Mouse (Mus musculus) midbrain, embryonic 14.5 days (tissue): ENCODE measurements at regions not wholly inside any gene's neighbourhood (a gene's known extent, or its start where the extent isn't known, plus 50 kb on each side); places are given as distances from the start of the nearest gene placed in this dataset.
A peak's percentile ranks its signal among the peaks of the same experiment; 100 is the strongest.

Source experiments
- ATAC-seq: fragments of 200-750 bp; cut with Nextera tagmentation; 2 replicates; pipeline ENCODE4 v1.8.0; 2017; ENCODE audit warnings: moderate number of reproducible peaks, moderate library complexity; ENCODE audit not compliant: low FRiP score, low TSS enrichment
- DNase-seq: peaks from one replicate; pipeline ENCODE4 v3.0.0-alpha.2; 2015
- H3K27ac ChIP-seq: fragments of 300-500 bp; sonication (generic); replicated peaks from 2 replicates; pipeline ENCODE4 v1.5.1; 2014; ENCODE audit warnings: mild to moderate bottlenecking, low read depth, low read length, moderate library complexity
- H3K27me3 ChIP-seq: fragments of 300-500 bp; sonication (generic); 2 replicates; pipeline ENCODE4 v1.6.1; 2014; ENCODE audit warnings: low read length, control low read depth, mixed read lengths; ENCODE audit not compliant: control insufficient read depth, insufficient read depth
- H3K36me3 ChIP-seq: fragments of 300-500 bp; sonication (generic); 2 replicates; pipeline ENCODE4 v1.6.1; 2014; ENCODE audit warnings: low read length, control low read depth; ENCODE audit not compliant: control insufficient read depth, insufficient read depth
- H3K4me1 ChIP-seq: fragments of 300-500 bp; sonication (generic); 2 replicates; pipeline ENCODE4 v1.6.1; 2014; ENCODE audit warnings: mild to moderate bottlenecking, antibody characterized with exemption, low read length, control low read depth; ENCODE audit not compliant: control insufficient read depth, insufficient read depth
- H3K4me2 ChIP-seq: fragments of 300-500 bp; sonication (generic); 2 replicates; pipeline ENCODE4 v1.6.1; 2014; ENCODE audit warnings: mild to moderate bottlenecking, low read length, moderate library complexity
- H3K4me3 ChIP-seq: fragments of 300-500 bp; sonication (generic); replicated peaks from 2 replicates; pipeline ENCODE4 v1.5.1; 2014; ENCODE audit warnings: low read depth, low read length
- H3K9ac ChIP-seq: fragments of 300-500 bp; sonication (generic); replicated peaks from 2 replicates; pipeline ENCODE4 v1.6.1; 2014; ENCODE audit warnings: mild to moderate bottlenecking, low read length, moderate library complexity
- H3K9me3 ChIP-seq: fragments of 300-500 bp; sonication (generic); 2 replicates; pipeline ENCODE4 v1.6.1; 2016; ENCODE audit warnings: low read length, control low read depth, mixed read lengths; ENCODE audit not compliant: control insufficient read depth
- WGBS: fragments of 180-500 bp; shearing (Covaris S2); extraction: QIAGEN DNeasy Blood & Tissue Kit; methylation state at CpG from one replicate; pipeline ENCODE4 v1.1.7; 2014; 5-methylcytosine and 5-hydroxymethylcytosine counted together

DNA sequence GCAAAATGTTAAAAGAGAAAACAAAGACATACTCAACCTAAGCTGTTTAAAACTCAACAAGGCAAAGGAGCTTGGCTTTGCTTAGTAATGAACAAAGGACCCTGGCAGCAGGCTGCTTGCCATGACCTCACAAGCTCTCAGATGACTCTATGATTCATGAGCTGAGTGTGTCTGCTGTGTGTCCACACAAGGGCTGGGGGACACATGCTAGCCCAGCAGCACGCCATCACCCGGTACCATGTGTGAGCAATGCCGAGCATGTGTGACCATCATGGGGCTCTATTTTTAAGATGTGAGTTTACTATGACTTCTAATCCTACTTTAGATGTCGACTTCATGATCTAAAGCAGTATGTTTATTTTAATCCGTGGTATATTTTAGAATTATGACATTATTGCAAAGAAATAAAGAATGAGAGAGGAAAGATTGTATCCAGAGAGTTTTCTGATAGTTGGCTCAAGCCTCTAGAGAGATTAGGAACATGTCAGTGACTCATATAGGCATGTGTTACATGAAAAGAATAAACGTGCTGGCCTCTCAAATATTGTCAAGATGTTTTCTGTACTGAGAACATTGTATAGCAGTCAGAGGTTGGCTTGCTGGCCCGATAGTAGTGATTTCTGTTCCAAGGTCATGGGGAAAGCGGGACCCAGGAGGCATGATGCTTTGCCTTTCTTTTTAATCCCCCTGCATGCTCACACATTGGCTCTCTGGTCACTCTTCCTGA lies 400.1 kb upstream of the Intu start:
- Histone ChIP-seq H3K9me3 (no peaks in the 10 kb centered on the region), H3K27me3 (no peaks in the 10 kb centered on the region)
- WGBS = 89% methylated on average over 8 of the region's 8 CpGs

DNA sequence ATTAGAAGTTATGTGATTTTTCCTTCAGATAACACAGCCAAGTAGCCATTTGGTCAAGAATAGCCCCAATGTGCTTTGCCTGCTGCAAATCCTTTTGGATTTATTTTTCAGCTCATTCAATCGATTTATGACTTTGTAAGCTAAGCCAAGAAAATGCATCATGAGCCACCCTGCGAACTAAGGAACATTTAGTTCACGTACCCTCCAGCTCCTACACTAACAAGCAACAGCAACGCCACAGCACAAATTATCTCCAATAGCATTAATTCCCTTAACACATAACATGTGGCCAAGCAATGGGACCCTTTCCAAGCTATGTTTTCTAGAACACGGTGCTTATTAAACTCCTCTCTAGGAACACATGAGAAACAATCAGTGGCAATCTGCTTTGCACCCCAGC lies 392.4 kb upstream of the Intu start:
- Histone ChIP-seq H3K4me2 (no peak overlapping the region), H3K4me1 (no peaks in the 10 kb centered on the region), H3K27me3 (no peaks in the 10 kb centered on the region), H3K36me3 (no peaks in the 10 kb centered on the region), H3K9ac (no peak overlapping the region), H3K4me3 (no peak overlapping the region), H3K27ac (no peak overlapping the region), H3K9me3 (no peaks in the 10 kb centered on the region)
- DNase-seq (no peak), ATAC-seq (no peak)
- WGBS = 90% methylated on average over 5 of the region's 5 CpGs

More for the DNA sequence above, 400.1 kb upstream of the Intu start:
- H3K9ac ChIP-seq = no peak overlapping the region
- no peaks in the 10 kb centered on the region for H3K36me3 ChIP-seq
- no peak overlapping the region for H3K4me3 ChIP-seq
- DNase-seq (no peak), ATAC-seq (no peak)
- no peak overlapping the region for H3K27ac ChIP-seq
- no peak overlapping the region for H3K4me2 ChIP-seq
- no peaks in the 10 kb centered on the region for H3K4me1 ChIP-seq

DNA sequence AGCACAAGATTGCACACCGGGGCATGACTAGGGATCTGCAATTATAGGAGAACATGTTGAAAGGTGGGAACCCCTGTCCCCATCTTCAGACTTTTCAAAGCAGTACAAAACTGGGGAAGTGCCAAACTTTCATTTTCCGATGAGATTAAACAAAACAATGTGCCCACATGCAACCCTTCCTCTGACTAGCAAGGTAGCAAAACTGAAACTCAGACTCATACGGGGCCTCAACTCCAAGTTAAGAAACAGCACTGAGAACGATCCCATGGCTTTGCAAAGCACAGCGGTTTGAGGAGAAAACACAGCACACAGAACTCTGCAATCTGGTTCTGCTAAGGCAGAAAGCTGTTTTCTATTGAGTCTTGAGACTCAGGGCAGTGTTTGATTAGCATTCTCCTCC lies 388.9 kb upstream of the Intu start:
- Histone ChIP-seq H3K27ac (no peak overlapping the region), H3K9ac (no peak overlapping the region), H3K36me3 (no peaks in the 10 kb centered on the region), H3K9me3 (no peaks in the 10 kb centered on the region), H3K27me3 (no peaks in the 10 kb centered on the region), H3K4me2 (no peak overlapping the region), H3K4me3 (no peak overlapping the region), H3K4me1 (no peaks in the 10 kb centered on the region)
- 86% methylated on average over 5 of the region's 5 CpGs for WGBS
- DNase-seq (no peak), ATAC-seq (no peak)

DNA sequence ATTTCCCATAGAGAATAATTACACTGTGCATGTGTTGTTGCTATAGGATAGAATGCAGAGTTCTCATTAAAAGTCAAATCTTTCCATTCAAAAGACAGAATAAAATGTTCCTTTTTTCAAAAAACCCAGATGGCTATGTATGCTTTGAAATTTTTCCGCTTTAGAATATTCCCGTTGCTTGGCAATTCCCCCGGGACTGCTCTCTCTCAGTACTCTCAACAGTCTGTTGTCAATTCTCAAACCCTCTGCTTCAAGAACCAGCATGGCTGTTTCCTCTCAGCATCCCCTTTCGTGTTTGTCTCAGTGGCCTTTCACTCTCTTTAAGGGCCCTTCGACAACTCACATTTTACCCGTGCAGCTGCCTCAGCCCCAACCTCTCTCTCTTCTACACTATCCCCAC lies 372.5 kb upstream of the Intu start:
- peak; percentile 20 for DNase-seq
- 75% methylated on average over 6 of the region's 6 CpGs for WGBS
- H3K27ac ChIP-seq = no peak overlapping the region

DNA sequence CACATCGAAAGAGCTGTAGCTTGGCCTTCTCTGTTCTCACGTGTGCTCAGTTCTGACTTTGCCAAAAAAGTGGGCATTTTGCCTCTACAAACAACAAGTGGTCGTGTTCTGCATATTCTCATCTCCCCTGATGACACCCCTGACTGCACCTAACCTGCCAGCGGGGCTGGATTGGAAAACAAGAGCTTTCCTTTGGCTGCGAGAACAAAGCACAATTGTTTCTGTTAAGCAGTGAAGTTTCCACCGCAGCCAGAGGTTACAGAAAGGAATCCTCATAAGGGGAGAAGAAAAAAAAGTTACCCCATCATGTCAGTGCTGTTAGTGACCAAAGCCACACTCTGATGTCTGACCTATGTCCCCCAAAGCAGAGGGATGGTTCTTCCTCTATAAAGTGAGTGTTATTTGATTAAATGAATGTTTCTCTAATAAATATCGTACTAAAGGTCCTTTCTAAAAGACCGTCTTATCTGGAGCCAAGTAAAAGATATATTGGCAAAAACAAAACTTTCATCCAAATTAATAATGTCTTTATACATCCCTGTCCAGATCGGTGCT lies 371.4 kb upstream of the Intu start:
- no peak for ATAC-seq
- no peaks in the 10 kb centered on the region for H3K4me1 ChIP-seq
- H3K36me3 ChIP-seq = no peaks in the 10 kb centered on the region
- 58% methylated on average over 9 of the region's 9 CpGs for WGBS
- no peak overlapping the region for H3K4me2 ChIP-seq
- no peak overlapping the region for H3K9ac ChIP-seq
- H3K27ac ChIP-seq = no peak overlapping the region
- no peaks in the 10 kb centered on the region for H3K9me3 ChIP-seq
- no peak overlapping the region for H3K4me3 ChIP-seq
- no peak for DNase-seq
- no peaks in the 10 kb centered on the region for H3K27me3 ChIP-seq

More for the DNA sequence above, 372.5 kb upstream of the Intu start:
- no peaks in the 10 kb centered on the region for H3K9me3 ChIP-seq
- no peaks in the 10 kb centered on the region for H3K4me1 ChIP-seq
- no peaks in the 10 kb centered on the region for H3K27me3 ChIP-seq
- no peak for ATAC-seq
- H3K9ac ChIP-seq = no peak overlapping the region
- H3K4me3 ChIP-seq = no peak overlapping the region
- no peaks in the 10 kb centered on the region for H3K36me3 ChIP-seq
- no peak overlapping the region for H3K4me2 ChIP-seq

DNA sequence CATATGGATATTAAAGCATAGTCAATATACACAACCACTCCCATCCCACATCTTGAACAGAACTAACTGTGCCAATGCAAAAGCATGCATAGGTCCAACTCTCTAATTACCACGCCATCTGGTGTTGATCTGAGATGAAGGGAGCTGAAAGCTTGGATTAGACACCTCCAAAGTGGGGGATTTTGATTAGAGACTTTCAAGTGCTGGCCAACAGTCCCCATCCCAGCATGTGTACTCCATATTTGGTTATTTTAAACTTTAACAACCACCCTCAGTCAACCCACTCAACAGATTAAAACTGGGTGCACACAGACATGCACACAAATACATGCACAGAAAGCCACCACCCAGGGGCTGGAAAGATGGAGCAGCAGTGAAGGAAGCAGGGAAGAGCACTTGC lies 366.9 kb upstream of the Intu start:
- H3K27ac ChIP-seq = no peak overlapping the region
- no peak for DNase-seq
- no peaks in the 10 kb centered on the region for H3K9me3 ChIP-seq
- ATAC-seq = no peak
- no peak overlapping the region for H3K9ac ChIP-seq
- H3K4me1 ChIP-seq = no peaks in the 10 kb centered on the region
- H3K27me3 ChIP-seq = no peaks in the 10 kb centered on the region
- H3K4me2 ChIP-seq = no peak overlapping the region
- no peak overlapping the region for H3K4me3 ChIP-seq
- WGBS = 84% methylated on average over 1 of the region's 1 CpGs
- H3K36me3 ChIP-seq = no peaks in the 10 kb centered on the region

DNA sequence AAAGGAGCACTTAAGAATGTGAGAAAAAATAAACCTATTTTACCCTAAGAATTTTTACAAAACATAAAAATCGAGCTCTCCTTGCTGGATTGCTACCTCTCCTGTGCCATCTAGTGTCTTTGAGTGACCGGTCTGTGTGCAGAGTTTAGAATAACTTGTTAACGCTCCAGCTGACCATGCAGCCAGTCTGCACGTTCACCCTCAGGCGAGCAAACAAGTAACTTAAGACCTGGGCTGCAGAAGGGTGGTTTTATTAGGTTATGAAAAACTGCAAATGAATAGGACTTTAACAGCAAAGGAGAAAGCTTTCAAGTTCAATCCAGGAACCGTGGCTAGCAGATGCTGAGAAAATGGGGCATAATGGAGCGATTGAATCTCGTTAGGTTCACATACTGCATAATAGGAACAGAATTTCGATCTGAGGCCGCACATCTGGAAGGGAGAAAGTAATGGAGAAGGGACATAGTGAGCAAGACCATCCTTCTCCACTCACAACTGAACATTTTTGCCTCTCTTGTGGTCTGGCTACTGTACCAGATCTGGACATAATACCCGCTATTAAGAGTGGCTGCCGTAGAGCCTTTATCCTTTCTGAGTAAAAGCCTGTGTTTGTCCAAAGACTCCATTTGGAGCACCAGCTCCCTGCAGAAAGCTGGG lies 363.0 kb upstream of the Intu start:
- WGBS = 76% methylated on average over 12 of the region's 12 CpGs
- DNase-seq = peak; percentile 35
- no peak for ATAC-seq

DNA sequence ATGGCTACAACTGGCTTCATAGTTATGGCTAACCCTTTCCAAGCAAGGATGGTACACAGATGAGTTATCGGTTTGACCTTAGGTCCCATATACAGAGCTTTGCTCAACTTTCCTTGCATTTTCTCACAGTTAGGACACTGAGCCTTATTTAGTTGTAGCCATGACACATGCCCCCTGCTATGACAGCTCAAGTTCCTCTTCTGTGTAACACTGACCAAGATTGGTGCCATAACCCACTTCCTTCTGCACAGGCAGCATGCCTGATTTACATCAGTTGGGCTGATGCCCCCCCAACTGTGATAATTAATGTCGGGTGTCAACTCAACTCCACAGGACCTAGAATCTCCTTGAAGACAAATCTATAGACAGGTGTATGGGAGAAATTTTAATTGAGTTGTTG lies 361.5 kb upstream of the Intu start:
- no peak overlapping the region for H3K4me3 ChIP-seq
- H3K9ac ChIP-seq = no peak overlapping the region
- no peak overlapping the region for H3K4me2 ChIP-seq
- ATAC-seq (no peak), DNase-seq (no peak)
- WGBS = 91% methylated on average over 2 of the region's 2 CpGs
- H3K4me1 ChIP-seq = no peaks in the 10 kb centered on the region
- no peaks in the 10 kb centered on the region for H3K9me3 ChIP-seq
- H3K36me3 ChIP-seq = no peaks in the 10 kb centered on the region
- no peaks in the 10 kb centered on the region for H3K27me3 ChIP-seq
- H3K27ac ChIP-seq = no peak overlapping the region

More for the DNA sequence above, 363.0 kb upstream of the Intu start:
- H3K4me1 ChIP-seq = no peaks in the 10 kb centered on the region
- H3K27ac ChIP-seq = no peak overlapping the region
- no peak overlapping the region for H3K9ac ChIP-seq
- H3K36me3 ChIP-seq = no peaks in the 10 kb centered on the region
- H3K27me3 ChIP-seq = no peaks in the 10 kb centered on the region
- no peak overlapping the region for H3K4me3 ChIP-seq
- no peaks in the 10 kb centered on the region for H3K9me3 ChIP-seq
- H3K4me2 ChIP-seq = no peak overlapping the region
